Mouse (Mus musculus): ENCODE measurements around the gene Dpf3. TPM values are rescaled to one million over a fixed set of nuclear protein-coding genes. Genes with fewer than 3 reads are reported as not detected.
A peak's percentile ranks its signal among the peaks of the same experiment; 100 is the strongest.

Gene Dpf3
- polyA plus RNA-seq, 1 experiment = 42.6 TPM

- TF ChIP-seq POLR2A (IDR thresholded peaks at IDR 0.05; ENCODE audit: borderline replicate concordance, insufficient read depth, low read length) (no peak), CTCF (IDR thresholded peaks at IDR 0.05; ENCODE audit: borderline replicate concordance, insufficient read depth, low read depth, low read length) (no peak)
- no peak overlapping the region for H3K4me3 ChIP-seq (replicated peaks; ENCODE audit: insufficient read depth, low read depth, low read length)
- no peak for DNase-seq
- peaks cover 21% of the 10 kb centered on the region for H3K4me1 ChIP-seq (ENCODE audit: control insufficient read depth, insufficient read depth, low read length)
- H3K27me3 ChIP-seq (ENCODE audit: control insufficient read depth, insufficient read depth, low read length) = no peaks in the 10 kb centered on the region
- 41% methylated on average over 3 of the region's 3 CpGs for WGBS
- no peak overlapping the region for H3K27ac ChIP-seq (ENCODE audit: insufficient read depth, low read length)
Observed at GRCm38 (mm10) chr12:83380016-83380415, 107.5 kb downstream of the Dpf3 start.

DNA sequence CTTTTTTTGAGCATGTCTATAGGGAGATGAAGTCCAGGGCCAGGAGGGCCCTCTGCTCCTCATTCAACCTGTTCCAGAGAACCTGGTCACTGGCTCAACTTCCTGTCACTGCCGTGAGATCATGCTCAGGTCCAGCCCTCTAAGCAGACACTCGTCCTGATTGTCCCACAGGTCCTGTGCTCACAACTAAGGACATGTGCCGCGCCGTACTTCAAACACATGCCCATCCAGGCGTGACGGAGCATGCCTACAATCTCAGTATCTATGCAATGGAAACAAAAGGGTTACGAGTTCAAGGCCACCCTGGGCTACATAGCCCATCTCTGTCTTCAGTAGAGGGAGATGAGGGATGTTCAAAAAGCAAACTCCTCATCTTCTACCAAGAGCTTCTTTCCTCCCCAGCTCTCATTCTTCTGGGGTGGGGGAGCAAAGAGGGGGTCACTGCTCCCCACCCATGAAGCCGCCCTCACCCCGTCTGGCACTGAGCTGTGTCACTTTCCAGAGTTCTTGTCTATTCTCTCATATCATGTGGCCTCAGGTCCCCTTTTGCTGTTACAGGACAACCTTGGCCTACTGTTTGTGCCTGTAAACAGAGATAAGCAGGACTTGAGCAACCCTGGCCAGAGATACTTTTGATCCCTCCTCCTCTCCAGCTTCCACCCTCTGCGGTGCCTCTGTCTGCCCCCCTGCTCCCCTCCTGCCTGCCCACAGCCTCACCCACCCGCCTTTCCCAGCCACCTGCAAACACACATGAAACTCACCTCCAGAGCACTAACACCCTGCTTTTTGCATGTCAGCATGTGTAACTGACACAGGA, 112.3 kb downstream of the Dpf3 start:
- TF ChIP-seq POLR2A (IDR thresholded peaks at IDR 0.05; ENCODE audit: borderline replicate concordance, insufficient read depth, low read length) (no peak), CTCF (IDR thresholded peaks at IDR 0.05; ENCODE audit: borderline replicate concordance, insufficient read depth, low read depth, low read length) (no peak)
- DNase-seq = no peak
- Histone ChIP-seq H3K27me3 (ENCODE audit: control insufficient read depth, insufficient read depth, low read length) (no peaks in the 10 kb centered on the region), H3K4me1 (ENCODE audit: control insufficient read depth, insufficient read depth, low read length) (peaks cover 30% of the 10 kb centered on the region), H3K4me3 (replicated peaks; ENCODE audit: insufficient read depth, low read depth, low read length) (no peak overlapping the region), H3K27ac (ENCODE audit: insufficient read depth, low read length) (no peak overlapping the region)
- WGBS = 86% methylated on average over 12 of the region's 12 CpGs

- Histone ChIP-seq H3K27me3 (ENCODE audit: control insufficient read depth, insufficient read depth, low read length) (no peaks in the 10 kb centered on the region), H3K27ac (ENCODE audit: insufficient read depth, low read length) (no peak overlapping the region), H3K4me3 (replicated peaks; ENCODE audit: insufficient read depth, low read depth, low read length) (no peak overlapping the region), H3K4me1 (ENCODE audit: control insufficient read depth, insufficient read depth, low read length) (peaks cover 27% of the 10 kb centered on the region)
- TF ChIP-seq CTCF (IDR thresholded peaks at IDR 0.05; ENCODE audit: borderline replicate concordance, insufficient read depth, low read depth, low read length) (no peak), POLR2A (IDR thresholded peaks at IDR 0.05; ENCODE audit: borderline replicate concordance, insufficient read depth, low read length) (no peak)
- peak in 1 of 2 experiments; percentile 33 for DNase-seq
- 35% methylated on average over 7 of the region's 7 CpGs for WGBS
Observed at GRCm38 (mm10) chr12:83373081-83373480, 114.4 kb downstream of the Dpf3 start.

DNA sequence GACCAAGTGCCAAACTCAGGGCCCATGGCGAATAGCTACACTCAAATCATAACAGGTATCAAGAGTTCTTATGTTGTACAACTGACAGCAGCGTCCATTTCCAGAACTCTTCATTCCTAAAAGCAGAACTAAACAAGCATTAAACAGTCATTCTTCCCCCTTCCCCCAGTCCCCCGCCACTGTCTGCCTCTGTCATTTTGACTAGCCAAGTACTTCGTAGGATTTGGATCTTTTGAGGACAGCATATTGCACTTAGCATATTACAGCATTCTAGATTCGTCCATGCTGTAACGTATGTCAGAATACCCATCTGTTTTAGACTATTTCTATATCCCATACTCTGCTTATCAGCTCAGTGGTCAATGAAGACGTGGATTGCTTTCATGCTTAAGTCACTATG, 115.2 kb downstream of the Dpf3 start:
- DNase-seq = no peak
- Histone ChIP-seq H3K4me1 (ENCODE audit: control insufficient read depth, insufficient read depth, low read length) (peaks cover 24% of the 10 kb centered on the region), H3K27ac (ENCODE audit: insufficient read depth, low read length) (no peak overlapping the region), H3K4me3 (replicated peaks; ENCODE audit: insufficient read depth, low read depth, low read length) (no peak overlapping the region), H3K27me3 (ENCODE audit: control insufficient read depth, insufficient read depth, low read length) (no peaks in the 10 kb centered on the region)
- TF ChIP-seq CTCF (IDR thresholded peaks at IDR 0.05; ENCODE audit: borderline replicate concordance, insufficient read depth, low read depth, low read length) (no peak), POLR2A (IDR thresholded peaks at IDR 0.05; ENCODE audit: borderline replicate concordance, insufficient read depth, low read length) (no peak)
- WGBS = 76% methylated on average over 7 of the region's 7 CpGs

DNA sequence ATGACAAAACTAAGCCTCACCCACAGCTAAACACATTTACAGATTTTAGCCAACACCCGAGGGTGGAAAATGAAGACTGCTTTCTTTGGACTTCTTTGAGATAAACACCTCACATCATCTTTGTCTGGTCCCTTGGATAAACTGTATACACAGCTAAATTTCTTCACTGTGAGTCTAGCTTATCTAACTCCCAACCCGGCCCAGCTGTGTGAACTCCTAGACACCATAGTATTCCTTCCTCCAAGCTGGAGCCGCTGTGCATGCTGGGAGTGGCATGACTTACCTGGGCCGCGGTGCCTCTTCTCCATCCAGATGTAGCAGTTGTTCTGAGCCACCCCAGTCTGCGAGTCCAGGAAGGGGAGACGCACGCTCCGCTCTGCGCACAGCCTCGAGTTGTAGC, 117.3 kb downstream of the Dpf3 start:
- TF ChIP-seq CTCF (IDR thresholded peaks at IDR 0.05; ENCODE audit: borderline replicate concordance, insufficient read depth, low read depth, low read length) (no peak), POLR2A (IDR thresholded peaks at IDR 0.05; ENCODE audit: borderline replicate concordance, insufficient read depth, low read length) (no peak)
- no peak for DNase-seq
- WGBS = 93% methylated on average over 11 of the region's 11 CpGs
- Histone ChIP-seq H3K27ac (ENCODE audit: insufficient read depth, low read length) (no peak overlapping the region), H3K27me3 (ENCODE audit: control insufficient read depth, insufficient read depth, low read length) (no peaks in the 10 kb centered on the region), H3K4me3 (replicated peaks; ENCODE audit: insufficient read depth, low read depth, low read length) (no peak overlapping the region), H3K4me1 (ENCODE audit: control insufficient read depth, insufficient read depth, low read length) (peaks cover 14% of the 10 kb centered on the region)

DNA sequence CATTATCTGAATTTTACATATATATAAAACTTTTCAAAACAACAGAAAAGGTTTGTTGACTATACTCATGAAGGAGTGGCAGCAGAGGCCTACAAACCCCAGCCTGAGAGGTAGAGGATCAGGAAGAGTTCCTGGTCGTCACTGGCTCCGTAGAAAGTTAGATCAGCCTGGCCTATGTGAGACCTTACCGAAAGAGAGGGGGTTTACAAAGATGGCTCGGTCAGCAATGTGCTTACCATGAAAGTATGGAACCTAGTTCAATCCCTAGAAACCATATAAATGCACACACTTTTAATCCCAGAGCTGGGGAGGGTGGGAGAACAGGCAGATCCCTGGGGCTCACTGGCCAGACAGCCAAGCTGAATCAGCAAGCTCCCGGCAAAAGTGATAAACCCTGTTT, 118.1 kb downstream of the Dpf3 start:
- no peak for TF ChIP-seq CTCF (IDR thresholded peaks at IDR 0.05; ENCODE audit: borderline replicate concordance, insufficient read depth, low read depth, low read length)
- TF ChIP-seq POLR2A (IDR thresholded peaks at IDR 0.05; ENCODE audit: borderline replicate concordance, insufficient read depth, low read length) = no peak
- 83% methylated on average over 5 of the region's 5 CpGs for WGBS
- Histone ChIP-seq H3K27me3 (ENCODE audit: control insufficient read depth, insufficient read depth, low read length) (no peaks in the 10 kb centered on the region), H3K4me3 (replicated peaks; ENCODE audit: insufficient read depth, low read depth, low read length) (no peak overlapping the region), H3K4me1 (ENCODE audit: control insufficient read depth, insufficient read depth, low read length) (peaks cover 6% of the 10 kb centered on the region), H3K27ac (ENCODE audit: insufficient read depth, low read length) (no peak overlapping the region)
- DNase-seq = no peak

DNA sequence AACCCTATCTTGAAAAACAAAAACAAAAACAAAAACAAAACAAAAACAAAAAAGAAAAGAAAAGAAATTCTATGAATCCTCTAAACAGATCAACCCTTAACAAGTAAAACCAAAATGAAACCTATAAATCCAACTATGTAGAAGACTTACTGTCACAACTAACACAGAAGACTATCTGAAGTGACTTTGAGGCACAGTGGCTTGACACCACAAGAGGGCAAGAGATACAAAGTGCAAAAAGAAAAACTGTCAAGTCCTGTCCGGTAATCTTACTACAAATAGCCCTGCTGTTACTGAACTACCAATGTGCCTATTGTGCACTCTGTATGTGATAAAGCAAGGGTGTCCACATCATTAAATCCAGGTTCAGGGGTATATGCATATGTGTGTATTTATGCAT, 120.0 kb downstream of the Dpf3 start:
- 80% methylated on average over 1 of the region's 1 CpGs for WGBS
- no peak for DNase-seq
- no peak overlapping the region for H3K27ac ChIP-seq (ENCODE audit: insufficient read depth, low read length)
- H3K27me3 ChIP-seq (ENCODE audit: control insufficient read depth, insufficient read depth, low read length) = no peaks in the 10 kb centered on the region
- no peak for TF ChIP-seq CTCF (IDR thresholded peaks at IDR 0.05; ENCODE audit: borderline replicate concordance, insufficient read depth, low read depth, low read length)
- H3K4me1 ChIP-seq (ENCODE audit: control insufficient read depth, insufficient read depth, low read length) = no peaks in the 10 kb centered on the region; the same call in 1 of the 2 replicates
- H3K4me3 ChIP-seq (replicated peaks; ENCODE audit: insufficient read depth, low read depth, low read length) = no peak overlapping the region

- H3K4me1 ChIP-seq (ENCODE audit: control insufficient read depth, insufficient read depth, low read length) = no peaks in the 10 kb centered on the region; the same call in 1 of the 2 replicates
- H3K27me3 ChIP-seq (ENCODE audit: control insufficient read depth, insufficient read depth, low read length) = no peaks in the 10 kb centered on the region
- TF ChIP-seq POLR2A (IDR thresholded peaks at IDR 0.05; ENCODE audit: borderline replicate concordance, insufficient read depth, low read length) (no peak), CTCF (IDR thresholded peaks at IDR 0.05; ENCODE audit: borderline replicate concordance, insufficient read depth, low read depth, low read length) (peak; percentile 13; the same call in 1 of the 2 replicates)
- DNase-seq = no peak
- H3K27ac ChIP-seq (ENCODE audit: insufficient read depth, low read length) = no peak overlapping the region
- no peak overlapping the region for H3K4me3 ChIP-seq (replicated peaks; ENCODE audit: insufficient read depth, low read depth, low read length)
- 58% methylated on average over 3 of the region's 3 CpGs for WGBS
Observed at GRCm38 (mm10) chr12:83364771-83365170, 122.7 kb downstream of the Dpf3 start.

All from cerebellum, adult 2 months (tissue).